Mouse (Mus musculus) heart, postnatal 0 days (tissue): ENCODE measurements around the gene Fbln1.

Experiments used
- CTCF ChIP-seq: IDR thresholded peaks from 2 replicates; pipeline ENCODE4 v1.5.1; 2016; ENCODE audit warnings: antibody characterized with exemption, control low read depth, low read depth
- EP300 ChIP-seq: IDR thresholded peaks from 2 replicates; pipeline ENCODE4 v1.6.1; 2016; ENCODE audit warnings: antibody characterized with exemption, low read depth

GRCm38 (mm10) chr15:85204383-85204782 is 1.4 kb upstream of the Fbln1 start:
- TF ChIP-seq CTCF (no peak), EP300 (no peak)
